Mouse (Mus musculus) lung, postnatal 0 days (tissue): ENCODE results near the gene Ptk7. TPM values are rescaled to one million over a fixed set of nuclear protein-coding genes. Genes with fewer than 3 reads are reported as not detected.

Source experiments
- ATAC-seq: fragments of 200-750 bp; cut with Nextera tagmentation; 2 replicates; pipeline ENCODE4 v1.8.0; 2017; ENCODE audit warnings: moderate library complexity
- DNase-seq: peaks from one replicate; pipeline ENCODE4 v3.0.0-alpha.2; 2016; ENCODE audit warnings: low spot score
- H3K27ac ChIP-seq: fragments of 300-500 bp; sonication (generic); 2 replicates; pipeline ENCODE4 v1.5.1; 2014; ENCODE audit warnings: antibody characterized with exemption, mild to moderate bottlenecking, low read length, mixed read lengths
- H3K27me3 ChIP-seq: fragments of 300-500 bp; sonication (generic); replicated peaks from 2 replicates; pipeline ENCODE4 v1.6.1; 2014; ENCODE audit warnings: low read length, mixed read lengths; ENCODE audit not compliant: insufficient read depth
- H3K36me3 ChIP-seq: fragments of 300-500 bp; sonication (generic); 2 replicates; pipeline ENCODE4 v1.6.1; 2014; ENCODE audit warnings: low read length, mixed read lengths; ENCODE audit not compliant: insufficient read depth
- H3K4me1 ChIP-seq: fragments of 300-500 bp; sonication (generic); 2 replicates; pipeline ENCODE4 v1.6.1; 2014; ENCODE audit warnings: antibody characterized with exemption, low read depth, low read length, mixed read lengths; ENCODE audit not compliant: insufficient read depth
- H3K4me2 ChIP-seq: fragments of 300-500 bp; sonication (generic); replicated peaks from 2 replicates; pipeline ENCODE4 v1.6.1; 2014; ENCODE audit warnings: low read depth, mild to moderate bottlenecking, low read length, moderate library complexity, mixed read lengths
- H3K4me3 ChIP-seq: fragments of 300-500 bp; sonication (generic); 2 replicates; pipeline ENCODE4 v1.5.1; 2014; ENCODE audit warnings: low read depth, low read length
- H3K9ac ChIP-seq: fragments of 300-500 bp; sonication (generic); replicated peaks from 2 replicates; pipeline ENCODE4 v1.6.1; 2014; ENCODE audit warnings: low read depth, mild to moderate bottlenecking
- H3K9me3 ChIP-seq: fragments of 300-500 bp; sonication (generic); 2 replicates; pipeline ENCODE4 v1.6.1; 2016; ENCODE audit warnings: low read length, mixed read lengths
- CTCF ChIP-seq: IDR thresholded peaks from 2 replicates; pipeline ENCODE4 v1.5.1; 2016; ENCODE audit warnings: antibody characterized with exemption, mild to moderate bottlenecking
- EP300 ChIP-seq: IDR thresholded peaks from 2 replicates; pipeline ENCODE4 v1.6.1; 2016; ENCODE audit warnings: antibody characterized with exemption, mild to moderate bottlenecking, control low read depth
- WGBS: fragments of 180-500 bp; shearing (Covaris S2); extraction: QIAGEN DNeasy Blood & Tissue Kit; methylation state at CpG from one replicate; pipeline ENCODE4 v1.1.7; 2014; 5-methylcytosine and 5-hydroxymethylcytosine counted together
- polyA plus RNA-seq: library from polyadenylated mRNA; unstranded; fragments of >200 nt; fragmentation: Nextera tagmentation; extraction: Ambion mirVana; gene quantifications from 2 replicates; pipeline ENCODE4 v1.2.1, GENCODE M21; 2015

The Ptk7 gene
- polyA plus RNA-seq, 1 experiment from 2014 or later: 75.8 TPM

- no peaks in the 10 kb centered on the region for H3K27me3 ChIP-seq
- peak overlapping the region; percentile 67; the same call in 1 of the 2 replicates for H3K4me3 ChIP-seq
- no peak for TF ChIP-seq CTCF
- no peak for TF ChIP-seq EP300
- H3K36me3 ChIP-seq: peaks cover 13% of the 10 kb centered on the region; the same call in 1 of the 2 replicates
- no peaks in the 10 kb centered on the region for H3K9me3 ChIP-seq
- H3K4me2 ChIP-seq: peak overlapping the region; percentile 92
- ATAC-seq (no peak), DNase-seq (peak; percentile 27)
- H3K9ac ChIP-seq: peak overlapping the region; percentile 78; the same call in 1 of the 2 replicates
- H3K4me1 ChIP-seq: peaks cover 18% of the 10 kb centered on the region; the same call in 1 of the 2 replicates
- peak overlapping the region; percentile 94; the same call in 1 of the 2 replicates for H3K27ac ChIP-seq
- 59% methylated on average over 20 of the region's 20 CpGs for WGBS
Measured at GRCm38 (mm10) chr17:46651755-46652547, 22.6 kb upstream of the Ptk7 start.

GRCm38 (mm10) chr17:46651292-46651691 is 22.0 kb upstream of the Ptk7 start:
- Histone ChIP-seq H3K4me1 (peaks cover 23% of the 10 kb centered on the region), H3K4me2 (peak overlapping the region; percentile 92), H3K27me3 (no peaks in the 10 kb centered on the region), H3K27ac (peak overlapping the region; percentile 94), H3K9ac (peak overlapping the region; percentile 78), H3K4me3 (peak overlapping the region; percentile 67), H3K9me3 (no peaks in the 10 kb centered on the region), H3K36me3 (peaks cover 11% of the 10 kb centered on the region; the same call in 1 of the 2 replicates)
- 61% methylated on average over 17 of the region's 17 CpGs for WGBS
- no peak for ATAC-seq
- TF ChIP-seq CTCF (no peak), EP300 (no peak)
- no peak for DNase-seq

- Histone ChIP-seq H3K4me1 (peaks cover 23% of the 10 kb centered on the region), H3K4me2 (peak within 1 kb of the TSS; percentile 92), H3K27me3 (no peaks in the 10 kb centered on the region), H3K4me3 (peak within 1 kb of the TSS; percentile 67), H3K36me3 (0 out of 2 replicates have a peak, but pooled peaks cover 3% of the 10 kb centered on the region), H3K9ac (peak within 1 kb of the TSS; percentile 78), H3K27ac (peak within 1 kb of the TSS; percentile 94), H3K9me3 (no peaks in the 10 kb centered on the region)
- ATAC-seq (peak; percentile 90), DNase-seq (peak; percentile 99)
- WGBS: under 1% methylated on average over 55 of the region's 58 CpGs
- TF ChIP-seq EP300: peak; percentile 80
- TF ChIP-seq CTCF: peak; percentile 22
Measured at GRCm38 (mm10) chr17:46650232-46651031, 21.1 kb upstream of the Ptk7 start, which contains the start of gene Cul7. TSS of gene Cul7 (plus strand) at chr17:46650337.

GRCm38 (mm10) chr17:46649811-46650210 is 20.5 kb upstream of the Ptk7 start:
- peak overlapping the region; percentile 94 for H3K27ac ChIP-seq
- H3K4me1 ChIP-seq: peaks cover 24% of the 10 kb centered on the region
- DNase-seq: no peak
- H3K4me3 ChIP-seq: peak overlapping the region; percentile 67
- no peak for ATAC-seq
- 21% methylated on average over 15 of the region's 15 CpGs for WGBS
- no peaks in the 10 kb centered on the region for H3K27me3 ChIP-seq
- H3K9ac ChIP-seq: 0 out of 2 replicates have a peak overlapping the region, but pooled peaks have one; percentile 8
- no peaks in the 10 kb centered on the region for H3K9me3 ChIP-seq
- no peak for TF ChIP-seq CTCF
- TF ChIP-seq EP300: no peak
- peak overlapping the region; percentile 92 for H3K4me2 ChIP-seq
- H3K36me3 ChIP-seq: 0 out of 2 replicates have a peak, but pooled peaks cover 3% of the 10 kb centered on the region

GRCm38 (mm10) chr17:46648436-46648835 is 19.1 kb upstream of the Ptk7 start:
- WGBS: 79% methylated on average over 9 of the region's 9 CpGs
- Histone ChIP-seq H3K4me3 (no peak overlapping the region), H3K9me3 (no peaks in the 10 kb centered on the region), H3K4me2 (no peak overlapping the region), H3K27me3 (no peaks in the 10 kb centered on the region), H3K9ac (no peak overlapping the region), H3K4me1 (peaks cover 32% of the 10 kb centered on the region), H3K36me3 (no peaks in the 10 kb centered on the region), H3K27ac (no peak overlapping the region)
- no peak for TF ChIP-seq EP300
- TF ChIP-seq CTCF: no peak
- no peak for ATAC-seq
- DNase-seq: no peak

- no peaks in the 10 kb centered on the region for H3K9me3 ChIP-seq
- ATAC-seq: no peak
- TF ChIP-seq EP300: no peak
- TF ChIP-seq CTCF: no peak
- no peak overlapping the region for H3K4me3 ChIP-seq
- no peak overlapping the region for H3K27ac ChIP-seq
- DNase-seq: no peak
- no peaks in the 10 kb centered on the region for H3K27me3 ChIP-seq
- H3K4me1 ChIP-seq: peaks cover 32% of the 10 kb centered on the region
- no peak overlapping the region for H3K9ac ChIP-seq
- WGBS: 85% methylated on average over 7 of the region's 7 CpGs
- no peak overlapping the region for H3K4me2 ChIP-seq
- H3K36me3 ChIP-seq: 0 out of 2 replicates have a peak, but pooled peaks cover 1% of the 10 kb centered on the region
Measured at GRCm38 (mm10) chr17:46647279-46647678, 18.0 kb upstream of the Ptk7 start.
